Mouse (Mus musculus) myocyte (in vitro differentiated cells): ENCODE results near the gene Fkbp14. TPM values are rescaled to one million over a fixed set of nuclear protein-coding genes. Genes with fewer than 3 reads are reported as not detected.

Experiments used
- H3K27me3 ChIP-seq: one replicate; pipeline ENCODE4 v1.6.1; 2011; ENCODE audit not compliant: control insufficient read depth, insufficient read depth, insufficient read length
- H3K36me3 ChIP-seq: one replicate; pipeline ENCODE4 v1.6.1; 2011; ENCODE audit not compliant: control insufficient read depth, insufficient read depth
- H3K4me2 ChIP-seq: one replicate; pipeline ENCODE4 v1.6.1; 2011; ENCODE audit warnings: low read depth, control low read depth
- H3K4me3 ChIP-seq: one replicate; pipeline ENCODE4 v1.5.1; 2011; ENCODE audit warnings: mild to moderate bottlenecking, control low read depth, moderate library complexity
- H3K79me2 ChIP-seq: one replicate; pipeline ENCODE4 v1.6.1; 2011; ENCODE audit not compliant: control insufficient read depth, insufficient read depth
- H3ac ChIP-seq: one replicate; pipeline ENCODE4 v1.6.1; 2011; ENCODE audit not compliant: control insufficient read depth, insufficient read length
- CEBPB ChIP-seq: IDR thresholded peaks from 2 replicates; pipeline ENCODE4 v1.6.1; 2011; ENCODE audit warnings: mild to moderate bottlenecking, moderate library complexity; ENCODE audit not compliant: poor library complexity, insufficient read depth, severe bottlenecking
- E2F4 ChIP-seq: IDR thresholded peaks from one replicate; pipeline ENCODE4 v1.6.1; 2011; ENCODE audit warnings: mild to moderate bottlenecking, control low read depth, moderate library complexity; ENCODE audit not compliant: insufficient read depth
- MAX ChIP-seq: IDR thresholded peaks from one replicate; pipeline ENCODE4 v1.6.1; 2011; ENCODE audit warnings: low read depth, mild to moderate bottlenecking, control low read depth
- MYOD1 ChIP-seq, 3 experiments: IDR thresholded peaks; one replicate each; pipeline ENCODE4 v1.6.1; 2011; ENCODE audit warnings: control low read depth in 2 of 3, low read depth in 2 of 3, mild to moderate bottlenecking in 2 of 3, moderate library complexity in 1 of 3; ENCODE audit not compliant: insufficient read length in 2 of 3, control insufficient read depth in 1 of 3
- MYOG ChIP-seq, 3 experiments: IDR thresholded peaks; one replicate each; pipeline ENCODE4 v1.6.1; 2011; ENCODE audit warnings: control low read depth in 2 of 3, low read depth in 2 of 3, mild to moderate bottlenecking in 2 of 3; ENCODE audit not compliant: insufficient read length in 2 of 3, control insufficient read depth in 1 of 3, insufficient read depth in 1 of 3
- POLR2A ChIP-seq: IDR thresholded peaks from one replicate; pipeline ENCODE4 v1.6.1; 2011; ENCODE audit warnings: low read depth, mild to moderate bottlenecking, control low read depth, moderate library complexity; ENCODE audit not compliant: insufficient read length
- POLR2AphosphoS2 ChIP-seq: IDR thresholded peaks from one replicate; pipeline ENCODE4 v1.6.1; 2011; ENCODE audit warnings: low read depth, control low read depth; ENCODE audit not compliant: insufficient read length
- REST ChIP-seq: IDR thresholded peaks from one replicate; pipeline ENCODE4 v1.6.1; 2011; ENCODE audit warnings: mild to moderate bottlenecking, control low read depth, moderate library complexity; ENCODE audit not compliant: insufficient read depth, insufficient read length
- SRF ChIP-seq: IDR thresholded peaks from one replicate; pipeline ENCODE4 v1.6.1; 2011; ENCODE audit warnings: low read depth; ENCODE audit not compliant: control insufficient read depth, insufficient read length
- TCF12 ChIP-seq: IDR thresholded peaks from one replicate; pipeline ENCODE4 v1.6.1; 2011; ENCODE audit warnings: mild to moderate bottlenecking, control low read depth; ENCODE audit not compliant: poor library complexity, insufficient read depth, severe bottlenecking
- TCF3 ChIP-seq: IDR thresholded peaks from one replicate; pipeline ENCODE4 v1.6.1; 2011; ENCODE audit warnings: low read depth, control low read depth; ENCODE audit not compliant: insufficient read length
- USF1 ChIP-seq: IDR thresholded peaks from one replicate; pipeline ENCODE4 v1.6.1; 2011; ENCODE audit warnings: low read depth, mild to moderate bottlenecking, control low read depth, moderate library complexity
- polyA plus RNA-seq: library from polyadenylated mRNA; unstranded; fragments of >200 nt; fragmentation: generic; extraction: Trizol; gene quantifications from one replicate; pipeline ENCODE4 v1.2.1, GENCODE M21; 2012; ENCODE audit warnings: missing spikeins

The Fkbp14 gene
- polyA plus RNA-seq, 1 experiment, result 6.0 TPM

DNA sequence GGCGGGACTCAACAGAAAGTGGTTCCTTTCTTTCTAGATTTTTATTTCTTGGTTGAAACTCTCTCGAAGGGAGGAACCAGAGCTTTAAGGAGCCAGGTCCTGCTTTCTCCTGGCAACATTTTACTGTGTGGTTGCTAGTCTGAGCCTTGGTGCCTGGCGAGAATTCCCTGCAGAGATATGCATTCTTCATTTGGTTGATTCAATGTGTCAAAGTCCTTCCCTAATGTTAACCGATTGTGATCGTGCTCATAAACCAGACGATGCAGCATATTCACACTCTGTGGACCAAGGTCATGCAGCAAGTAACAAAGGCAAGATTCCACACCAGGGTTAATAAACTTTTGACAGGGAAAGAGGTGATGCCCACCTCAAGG is 30.6 kb downstream of the Fkbp14 start:
- Histone ChIP-seq H3K4me2 (peak overlapping the region; percentile 97), H3K36me3 (no peaks in the 10 kb centered on the region), H3K79me2 (no peaks in the 10 kb centered on the region), H3ac (no peak overlapping the region), H3K27me3 (no peaks in the 10 kb centered on the region), H3K4me3 (peak overlapping the region; percentile 54)
- TF ChIP-seq MYOG (IDR thresholded peaks at IDR 0.05; ENCODE audit: control insufficient read depth in 1 of 3, insufficient read depth in 1 of 3, insufficient read length in 2 of 3, low read depth in 2 of 3) (no peak), TCF12 (no peak), POLR2A (no peak), MAX (no peak), REST (no peak), MYOD1 (IDR thresholded peaks at IDR 0.05; ENCODE audit: control insufficient read depth in 1 of 3, insufficient read length in 2 of 3, low read depth in 2 of 3) (no peak), USF1 (no peak), CEBPB (no peak), TCF3 (no peak), SRF (no peak), POLR2AphosphoS2 (no peak), E2F4 (no peak)

DNA sequence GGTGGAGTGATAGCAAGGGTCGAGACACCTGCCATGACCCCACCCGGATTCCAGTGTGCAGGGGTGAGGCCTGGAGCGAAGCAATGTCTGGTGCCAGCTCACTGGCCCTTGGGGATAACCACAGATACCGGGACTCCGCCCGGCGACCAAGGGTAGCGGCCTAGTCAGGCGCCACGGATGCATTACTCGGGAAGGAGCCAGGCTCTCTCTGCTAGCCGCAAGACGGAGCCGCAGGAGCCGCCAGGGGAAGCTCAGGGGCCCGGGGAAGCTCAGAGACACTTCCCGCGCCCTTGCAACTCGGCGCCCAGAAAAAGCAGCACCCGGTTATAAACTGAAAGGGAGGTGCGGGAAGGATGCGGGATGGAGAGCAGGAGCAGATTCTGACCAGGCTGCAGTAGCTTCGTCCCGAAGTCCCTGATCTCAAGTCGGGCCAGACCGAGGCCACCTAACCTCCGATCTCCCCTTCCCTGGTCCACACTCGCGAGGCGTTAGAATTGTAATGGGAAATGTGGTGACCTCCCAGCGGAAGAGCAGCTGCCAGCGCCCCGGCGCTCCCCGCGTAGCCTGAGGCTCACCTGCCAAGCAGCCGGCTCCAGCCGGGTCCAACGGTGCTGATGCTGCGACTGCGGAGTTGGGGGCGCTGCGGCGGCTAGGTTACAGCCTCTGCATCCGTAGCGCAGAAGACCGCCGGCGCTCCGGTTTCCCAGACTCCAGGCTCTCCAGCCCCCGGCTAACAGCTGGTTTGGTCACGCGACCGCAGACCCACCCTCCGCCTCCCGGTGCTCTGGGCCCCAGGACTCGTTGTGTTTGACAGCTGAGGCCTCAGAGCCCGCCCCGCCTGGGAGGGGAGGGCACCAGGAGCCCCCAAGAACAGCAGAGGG is 31.2 kb downstream of the Fkbp14 start, which contains the start of gene Scrn1:
TSS of gene Scrn1 (minus strand) at position 825 of the 881 bp plus-strand sequence.
- peak within 1 kb of the TSS; percentile 12 for H3ac ChIP-seq
- H3K4me2 ChIP-seq, result peak within 1 kb of the TSS; percentile 97
- H3K36me3 ChIP-seq, result no peaks in the 10 kb centered on the region
- peak within 1 kb of the TSS; percentile 54 for H3K4me3 ChIP-seq
- no peaks in the 10 kb centered on the region for H3K79me2 ChIP-seq
- TF ChIP-seq TCF3 (no peak), MYOG (IDR thresholded peaks at IDR 0.05; ENCODE audit: control insufficient read depth in 1 of 3, insufficient read depth in 1 of 3, insufficient read length in 2 of 3, low read depth in 2 of 3) (peak in 2 of 3 experiments; percentile 72 to 86), REST (no peak), MYOD1 (IDR thresholded peaks at IDR 0.05; ENCODE audit: control insufficient read depth in 1 of 3, insufficient read length in 2 of 3, low read depth in 2 of 3) (peak in 2 of 3 experiments; percentile 48 to 62), E2F4 (no peak), POLR2A (no peak), MAX (no peak), POLR2AphosphoS2 (no peak), USF1 (peak; percentile 27), TCF12 (no peak), SRF (no peak), CEBPB (no peak)
- no peaks in the 10 kb centered on the region for H3K27me3 ChIP-seq

DNA sequence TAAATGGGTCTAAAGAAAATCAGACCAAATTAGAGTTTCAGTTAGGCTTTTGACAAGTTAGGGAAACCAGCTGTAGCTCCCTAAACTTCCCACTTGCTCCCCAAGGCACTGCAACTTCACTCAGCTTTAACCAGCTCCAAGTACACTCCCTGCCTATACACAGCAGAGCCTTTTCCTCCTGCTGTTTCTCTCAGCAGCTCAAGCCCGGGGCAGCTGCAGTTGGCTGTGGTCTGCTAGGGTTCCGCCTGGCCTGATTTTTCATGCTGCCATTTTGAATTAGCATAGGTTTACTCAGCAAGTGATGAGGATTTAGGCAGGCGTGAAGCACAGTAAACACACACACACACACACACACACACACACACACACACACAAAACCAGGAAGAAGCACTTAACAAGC is 32.1 kb downstream of the Fkbp14 start:
- Histone ChIP-seq H3K79me2 (peaks cover under 1% of the 10 kb centered on the region), H3K36me3 (no peaks in the 10 kb centered on the region), H3K4me3 (peak overlapping the region; percentile 54), H3K4me2 (peak overlapping the region; percentile 97), H3K27me3 (no peaks in the 10 kb centered on the region), H3ac (no peak overlapping the region)
- TF ChIP-seq MYOD1 (IDR thresholded peaks at IDR 0.05; ENCODE audit: control insufficient read depth in 1 of 3, insufficient read length in 2 of 3, low read depth in 2 of 3), result peak in 2 of 3 experiments; percentile 28 to 39
- TF ChIP-seq MYOG (IDR thresholded peaks at IDR 0.05; ENCODE audit: control insufficient read depth in 1 of 3, insufficient read depth in 1 of 3, insufficient read length in 2 of 3, low read depth in 2 of 3), result peak in 1 of 3 experiments; percentile 67
- no peak for TF ChIP-seq USF1

DNA sequence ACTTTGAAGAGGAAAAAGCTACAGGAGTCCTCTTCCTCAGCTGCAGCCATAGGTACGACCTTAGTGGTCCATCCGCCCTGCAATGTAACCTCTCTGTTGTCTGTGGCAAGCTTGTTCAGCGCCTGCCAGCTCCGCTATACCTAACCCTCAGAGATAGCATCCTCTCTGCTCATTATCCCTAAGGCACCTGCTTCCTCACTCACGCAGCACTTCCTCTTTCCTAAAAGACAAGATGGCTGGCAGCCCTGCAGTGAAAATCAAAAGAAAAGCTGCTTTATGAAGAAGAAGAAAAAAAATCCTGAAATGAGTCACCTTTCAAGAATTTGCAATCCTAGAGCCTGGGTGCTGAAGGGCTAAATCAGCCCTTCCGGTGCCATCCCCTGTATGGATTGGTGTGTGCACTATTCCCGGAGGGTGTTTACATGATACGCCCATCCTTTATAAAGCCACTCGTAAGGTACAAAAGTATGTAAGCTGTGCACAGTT is 32.6 kb downstream of the Fkbp14 start:
- H3K27me3 ChIP-seq, result no peaks in the 10 kb centered on the region
- H3K4me2 ChIP-seq, result peak overlapping the region; percentile 97
- peak overlapping the region; percentile 54 for H3K4me3 ChIP-seq
- no peaks in the 10 kb centered on the region for H3K36me3 ChIP-seq
- TF ChIP-seq TCF3 (no peak), POLR2A (no peak), MAX (no peak), MYOG (IDR thresholded peaks at IDR 0.05; ENCODE audit: control insufficient read depth in 1 of 3, insufficient read depth in 1 of 3, insufficient read length in 2 of 3, low read depth in 2 of 3) (no peak), POLR2AphosphoS2 (no peak), MYOD1 (IDR thresholded peaks at IDR 0.05; ENCODE audit: control insufficient read depth in 1 of 3, insufficient read length in 2 of 3, low read depth in 2 of 3) (no peak)
- peaks cover 5% of the 10 kb centered on the region for H3K79me2 ChIP-seq
- H3ac ChIP-seq, result no peak overlapping the region

DNA sequence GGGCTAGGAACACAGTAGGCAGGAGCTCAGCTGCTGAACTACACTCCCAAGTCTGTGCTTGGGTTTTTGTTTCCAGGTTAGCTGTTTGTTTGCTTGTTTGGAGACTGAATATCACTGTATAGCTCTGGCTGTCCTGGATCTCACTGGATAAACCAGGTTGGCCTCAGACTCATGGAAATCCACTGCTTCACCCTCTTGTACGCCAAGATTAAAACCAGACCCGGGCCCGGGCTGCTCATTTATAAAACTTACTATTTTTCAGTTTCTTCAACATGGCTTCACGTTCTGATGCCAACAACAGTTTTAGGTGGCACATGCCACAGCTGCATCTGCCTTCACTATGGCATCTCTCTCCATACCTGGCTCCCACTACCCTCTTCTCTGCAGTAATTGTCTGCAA is 33.5 kb downstream of the Fkbp14 start:
- no peaks in the 10 kb centered on the region for H3K36me3 ChIP-seq
- TF ChIP-seq REST (no peak), CEBPB (no peak), TCF3 (no peak), USF1 (no peak), E2F4 (no peak), MYOD1 (IDR thresholded peaks at IDR 0.05; ENCODE audit: control insufficient read depth in 1 of 3, insufficient read length in 2 of 3, low read depth in 2 of 3) (no peak), TCF12 (no peak), MYOG (IDR thresholded peaks at IDR 0.05; ENCODE audit: control insufficient read depth in 1 of 3, insufficient read depth in 1 of 3, insufficient read length in 2 of 3, low read depth in 2 of 3) (no peak), POLR2A (no peak), MAX (no peak), POLR2AphosphoS2 (no peak), SRF (no peak)
- H3K27me3 ChIP-seq, result no peaks in the 10 kb centered on the region
- H3K4me3 ChIP-seq, result no peak overlapping the region
- no peak overlapping the region for H3ac ChIP-seq
- no peak overlapping the region for H3K4me2 ChIP-seq
- H3K79me2 ChIP-seq, result peaks cover 10% of the 10 kb centered on the region
